34 mouse cellular contexts compared by ENCODE assay signal in the genomic region with DNA sequence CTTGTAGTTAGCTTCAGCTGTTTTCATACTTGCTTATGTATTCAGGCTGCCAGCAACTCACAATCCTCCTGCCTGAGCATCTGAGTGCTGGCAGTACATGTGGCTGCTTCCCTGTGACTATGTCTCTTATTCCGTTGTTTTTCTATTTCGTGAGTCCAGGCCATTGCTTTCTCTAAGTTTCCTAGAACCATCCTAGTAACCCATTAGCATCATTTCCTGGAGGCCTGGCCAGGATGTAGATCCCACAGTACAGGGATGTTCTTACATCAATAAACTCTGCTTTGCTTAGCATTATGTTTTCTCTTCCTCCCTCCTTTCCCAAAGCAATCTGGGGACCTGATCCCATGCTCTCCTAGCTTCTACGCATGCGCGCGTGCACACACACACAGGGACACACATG. TPM values are rescaled to one million over a fixed set of nuclear protein-coding genes. Genes with fewer than 3 reads are reported as not detected.
"Had no signal": no experiment of that assay in that cellular context is flagged by ENCODE, and none has a peak within 500 bp of the region (broad histone marks: within the 10 kb centered on the region; RNA-seq: fewer than 3 reads in every experiment).

No protein-coding gene starts in this region.

- H3K36me3 ChIP-seq: embryonic facial prominence, embryonic 12.5 days; embryonic facial prominence, embryonic 13.5 days; embryonic facial prominence, embryonic 15.5 days; forebrain, embryonic 12.5 days; forebrain, embryonic 15.5 days had no signal

- H3K27me3 ChIP-seq: embryonic facial prominence, embryonic 12.5 days; embryonic facial prominence, embryonic 13.5 days; embryonic facial prominence, embryonic 15.5 days; forebrain, embryonic 12.5 days; forebrain, embryonic 13.5 days; forebrain, embryonic 15.5 days had no signal

- ATAC-seq: forebrain, embryonic 13.5 days; forebrain, embryonic 14.5 days; forebrain, embryonic 15.5 days; forebrain, embryonic 16.5 days; forebrain, postnatal 0 days had no signal

- H3K9ac ChIP-seq: embryonic facial prominence, embryonic 12.5 days; embryonic facial prominence, embryonic 13.5 days; embryonic facial prominence, embryonic 15.5 days; forebrain, embryonic 12.5 days; forebrain, embryonic 13.5 days; forebrain, embryonic 15.5 days; forebrain, postnatal 0 days had no signal

- H3K4me2 ChIP-seq: embryonic facial prominence, embryonic 12.5 days; embryonic facial prominence, embryonic 13.5 days; embryonic facial prominence, embryonic 15.5 days; forebrain, embryonic 12.5 days; forebrain, embryonic 13.5 days; forebrain, embryonic 15.5 days had no signal

- H3K9me3 ChIP-seq: embryonic facial prominence, embryonic 12.5 days; embryonic facial prominence, embryonic 15.5 days; forebrain, embryonic 12.5 days; forebrain, embryonic 13.5 days; forebrain, embryonic 15.5 days had no signal

- DNase-seq: cerebellum, adult 2 months; cerebellum, adult 8-10 months; cerebellum, adult 9-10 months; cerebellum, adult 9-11 months; cerebellum, postnatal 10 days; cerebellum, postnatal 14 days; cerebellum, postnatal 25 days; cerebellum, postnatal 36 days; embryo, embryonic 11 days; forebrain, postnatal 0 days; gastrocnemius, adult 2 months; gastrocnemius, postnatal 10 days; gastrocnemius, postnatal 14 days; gastrocnemius, postnatal 25 days; gastrocnemius, postnatal 36 days; heart, adult 18-20 months; heart, adult 2 months had no signal

- H3K4me3 ChIP-seq: embryonic facial prominence, embryonic 10.5 days; embryonic facial prominence, embryonic 12.5 days; embryonic facial prominence, embryonic 13.5 days; embryonic facial prominence, embryonic 15.5 days; erythroblast, embryonic 14.5 days; forebrain, embryonic 10.5 days; forebrain, embryonic 12.5 days; forebrain, embryonic 13.5 days; forebrain, embryonic 15.5 days; gastrocnemius, adult 2 months; heart, adult 2 months had no signal

- H3K27ac ChIP-seq: embryonic facial prominence, embryonic 10.5 days; embryonic facial prominence, embryonic 12.5 days; embryonic facial prominence, embryonic 13.5 days; embryonic facial prominence, embryonic 15.5 days; forebrain, embryonic 10.5 days; forebrain, embryonic 12.5 days; forebrain, embryonic 13.5 days; forebrain, embryonic 15.5 days; gastrocnemius, adult 2 months; heart, adult 2 months had no signal

RNA-seq across cellular contexts. Expression of gene Gm9964, which starts 38.4 kb away (rescaled TPM):
- polyA plus RNA-seq: cerebellum, adult 2 months; cortical plate, adult 2 months; embryonic facial prominence, embryonic 10.5 days; embryonic facial prominence, embryonic 11.5 days; embryonic facial prominence, embryonic 12.5 days; embryonic facial prominence, embryonic 13.5 days; embryonic facial prominence, embryonic 14.5 days; embryonic facial prominence, embryonic 15.5 days; erythroblast, embryonic 14.5 days; forebrain, embryonic 10.5 days; forebrain, embryonic 11.5 days; forebrain, embryonic 12.5 days; forebrain, embryonic 13.5 days; forebrain, embryonic 14.5 days; forebrain, embryonic 15.5 days; forebrain, embryonic 16.5 days; forebrain, postnatal 0 days; frontal cortex, adult 2 months; gonadal fat pad, adult 2 months; heart, adult 2 months had no signal
